Mouse (Mus musculus) olfactory bulb, adult 2 months (tissue): ENCODE results near the gene Gm45837. TPM values are rescaled to one million over a fixed set of nuclear protein-coding genes. Genes with fewer than 3 reads are reported as not detected.
"Not testable (repeated sequence)": the region's sequence is repeated elsewhere in the genome, so short reads cannot be mapped to it uniquely, and the experiment has no call there.

Experiments used
- H3K27ac ChIP-seq: fragments of 200-500 bp; 2 replicates; pipeline ENCODE4 v1.5.1; 2012; ENCODE audit warnings: low read depth, low read length; ENCODE audit not compliant: insufficient read depth
- H3K4me1 ChIP-seq: fragments of 200-500 bp; 2 replicates; pipeline ENCODE4 v1.6.1; 2012; ENCODE audit warnings: low read length; ENCODE audit not compliant: control insufficient read depth, insufficient read depth
- H3K4me3 ChIP-seq: fragments of 200-500 bp; 2 replicates; pipeline ENCODE4 v1.5.1; 2012; ENCODE audit warnings: mild to moderate bottlenecking, low read depth, low read length, moderate library complexity; ENCODE audit not compliant: insufficient read depth
- CTCF ChIP-seq: fragments of 200-500 bp; IDR thresholded peaks from 2 replicates; pipeline ENCODE4 v1.5.1; 2012; ENCODE audit warnings: low read depth, mild to moderate bottlenecking, low read length, moderate library complexity; ENCODE audit not compliant: insufficient read depth
- POLR2A ChIP-seq: fragments of 200-500 bp; IDR thresholded peaks from 2 replicates; pipeline ENCODE4 v1.6.1; 2012; ENCODE audit warnings: mild to moderate bottlenecking, low read depth, low read length, moderate library complexity; ENCODE audit not compliant: insufficient read depth
- WGBS: fragments of 180-500 bp; shearing (Covaris S2); methylation state at CpG from one replicate; pipeline ENCODE4 v1.1.7; 2018; 5-methylcytosine and 5-hydroxymethylcytosine counted together
- polyA plus RNA-seq: library from polyadenylated mRNA; stranded (reverse); fragments of >200 nt; gene quantifications from 2 replicates; pipeline ENCODE4 v1.2.4, GENCODE M21; 2012; ENCODE audit warnings: low replicate concordance; ENCODE audit not compliant: missing spikeins, insufficient read depth, insufficient read length

Gm45837 gene
- polyA plus RNA-seq, 1 experiment = not detected

- Histone ChIP-seq H3K27ac (no peak overlapping the region), H3K4me3 (no peak overlapping the region), H3K4me1 (no peaks in the 10 kb centered on the region)
- 87% methylated on average over 1 of the region's 1 CpGs for WGBS
- TF ChIP-seq POLR2A (no peak), CTCF (no peak)
These were observed 146.7 kb downstream of the Gm45837 start for GRCm38 (mm10) chr7:101557391-101557790.

- not testable (repeated sequence) for H3K4me3 ChIP-seq, H3K4me1 ChIP-seq, H3K27ac ChIP-seq
- whole genome bisulfite sequencing = 92% methylated on average over 5 of the region's 5 CpGs
These were observed 148.7 kb downstream of the Gm45837 start for GRCm38 (mm10) chr7:101559393-101559792.

Other genes starting within 250 kb of the Gm45837 start
- gene Atg16l2, start 108.6 kb upstream of the Gm45837 start, polyA plus RNA-seq = not detected in 2 replicates
- not detected in 2 replicates for gene Stard10, start 93.8 kb upstream of the Gm45837 start, polyA plus RNA-seq
- not detected in 2 replicates for gene Arap1, start 62.8 kb upstream of the Gm45837 start, polyA plus RNA-seq
- not detected in 2 replicates for gene Pde2a, start 10.8 kb downstream of the Gm45837 start, polyA plus RNA-seq
- gene Art2b, start 174.7 kb downstream of the Gm45837 start, polyA plus RNA-seq = not detected in 2 replicates